Mouse (Mus musculus) embryo, embryonic 10.5 days (tissue): Measurements from ENCODE around the gene Sfmbt2.

Experiments used
- DNase-seq: peaks from one replicate; pipeline ENCODE4 v3.0.0-alpha.2; 2015; ENCODE audit warnings: low spot score

Sfmbt2 gene

DNA sequence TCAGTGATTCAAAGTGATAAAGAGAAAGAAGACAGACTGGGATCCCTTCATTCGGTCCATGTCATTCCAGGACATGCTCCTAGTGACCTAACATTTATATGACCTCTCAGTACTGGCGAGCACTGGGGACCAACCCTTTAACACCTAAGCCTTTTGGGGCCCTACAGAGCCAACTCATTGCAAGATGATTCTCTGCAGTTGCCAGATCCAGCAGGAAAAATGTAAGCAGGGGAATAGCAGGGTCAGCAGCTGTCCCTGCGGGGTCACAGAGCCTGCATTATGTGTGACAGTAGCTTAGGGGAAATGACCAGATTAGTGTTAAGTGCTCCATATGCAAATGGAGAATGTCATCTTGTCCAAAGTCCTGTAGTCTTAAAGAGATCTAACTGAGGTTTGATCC lies 195.2 kb downstream of the Sfmbt2 start:
- DNase-seq: no peak

DNA sequence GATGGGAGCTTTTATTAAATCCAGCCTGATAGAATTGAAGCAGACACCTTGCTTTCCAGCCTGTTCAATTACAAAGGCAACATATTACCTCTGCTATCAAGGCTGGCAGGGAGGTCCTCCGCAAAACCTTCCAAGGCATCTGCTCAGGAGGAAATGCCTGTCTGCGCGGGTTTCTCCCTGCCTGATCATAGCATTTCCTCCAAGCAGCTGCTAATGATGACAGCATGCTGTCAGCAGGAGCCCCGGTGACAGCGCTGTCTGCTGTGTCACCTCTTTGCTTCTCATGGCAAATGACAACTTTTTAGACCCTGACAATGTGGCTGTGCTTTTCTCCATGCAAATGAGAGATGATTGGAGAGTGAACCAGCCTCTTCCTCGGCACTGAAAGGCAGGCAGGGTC lies 199.1 kb downstream of the Sfmbt2 start:
- DNase-seq: peak; percentile 12

DNA sequence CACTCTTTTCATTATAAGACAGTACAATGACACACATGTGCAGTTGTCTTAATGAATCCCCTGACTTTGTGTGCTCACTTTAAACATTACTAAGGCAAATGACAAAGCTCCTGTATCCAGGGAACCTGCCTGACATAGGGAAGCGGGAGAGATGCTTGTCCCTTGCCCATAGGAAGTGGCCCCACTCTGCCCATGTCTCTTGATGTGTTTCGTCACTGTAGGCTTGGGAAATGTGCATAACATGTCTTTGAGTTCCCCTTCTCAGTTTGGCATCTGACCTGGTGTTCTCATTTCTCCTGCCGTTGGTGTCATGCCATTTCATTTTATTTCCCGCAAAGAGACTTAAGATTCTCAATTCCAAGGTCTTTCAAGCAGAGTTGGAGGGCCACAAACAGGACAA lies 202.0 kb downstream of the Sfmbt2 start:
- no peak for DNase-seq

DNA sequence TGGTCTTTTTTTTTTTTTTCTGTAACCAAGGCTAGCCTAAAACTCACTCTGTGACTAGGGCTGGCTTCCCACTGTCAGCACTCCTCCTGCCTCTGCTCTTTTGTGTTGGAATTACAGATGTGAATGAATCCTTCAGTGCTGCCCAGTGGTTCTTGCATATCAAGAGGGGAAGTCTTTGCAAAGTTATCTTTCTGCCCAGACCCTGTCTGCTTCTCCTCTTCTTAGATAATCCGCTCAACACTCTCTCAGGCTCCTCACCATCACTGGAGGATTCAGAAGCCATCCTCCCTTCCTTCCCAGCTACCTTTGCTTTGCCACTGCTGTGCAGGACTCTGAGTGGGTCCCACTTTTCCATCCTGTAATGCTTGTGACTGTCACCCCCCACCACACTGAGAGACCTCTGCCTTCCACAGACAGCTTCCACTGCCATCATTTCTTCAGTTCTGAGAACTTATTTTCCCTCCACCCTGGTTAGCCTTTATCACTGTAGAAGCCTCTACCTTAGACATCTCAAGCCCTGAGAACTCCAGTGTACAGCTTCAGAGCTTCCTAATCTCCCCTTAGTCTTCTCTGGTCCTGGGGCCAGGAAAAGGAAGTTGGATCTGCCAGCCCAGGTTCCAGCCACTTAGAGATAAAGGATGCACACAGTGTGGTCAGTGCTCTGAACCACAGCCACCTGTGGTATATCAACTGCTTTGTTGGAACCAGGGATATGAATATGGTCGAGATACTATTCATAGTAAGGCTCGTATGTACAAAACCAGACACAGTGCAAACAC lies 205.8 kb downstream of the Sfmbt2 start:
- DNase-seq: no peak

DNA sequence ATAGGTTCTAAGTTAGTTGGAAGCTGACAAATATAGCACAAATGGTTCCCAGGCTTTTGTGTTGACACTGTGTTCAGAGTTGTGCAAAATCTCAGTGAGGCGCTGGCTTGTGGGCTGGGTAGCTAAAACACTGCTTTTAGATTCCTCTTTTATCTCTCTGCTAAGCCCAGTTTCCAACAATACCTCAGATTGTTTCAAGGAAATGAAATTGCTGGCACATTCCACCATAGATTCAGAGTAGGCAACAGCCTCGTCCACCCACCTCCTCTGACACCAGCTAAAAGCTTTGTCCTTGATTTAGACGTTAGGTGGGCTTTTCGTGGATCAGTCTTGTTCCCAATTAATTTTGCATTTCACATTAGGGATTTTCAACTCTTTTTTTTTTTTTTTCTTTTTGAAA lies 212.4 kb downstream of the Sfmbt2 start:
- no peak for DNase-seq

DNA sequence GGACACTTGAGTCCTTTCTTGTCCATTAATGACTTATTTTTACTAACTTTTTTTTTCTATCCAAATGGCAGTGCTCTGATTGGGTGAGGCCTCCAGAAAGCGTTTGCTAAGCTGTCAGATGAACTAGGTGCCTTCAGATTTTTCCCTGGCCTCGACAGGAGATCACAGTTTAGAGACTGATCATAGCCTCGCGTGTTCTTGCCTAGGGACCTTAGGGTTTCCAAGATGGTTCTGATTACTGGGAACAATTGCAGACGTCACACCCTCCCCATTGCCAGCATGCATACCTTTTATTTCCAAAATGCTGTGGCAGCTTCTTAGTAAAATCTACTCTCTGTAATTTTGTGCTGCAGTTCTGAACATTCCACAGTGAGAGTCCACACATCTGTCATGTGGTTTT lies 212.8 kb downstream of the Sfmbt2 start:
- DNase-seq: no peak

DNA sequence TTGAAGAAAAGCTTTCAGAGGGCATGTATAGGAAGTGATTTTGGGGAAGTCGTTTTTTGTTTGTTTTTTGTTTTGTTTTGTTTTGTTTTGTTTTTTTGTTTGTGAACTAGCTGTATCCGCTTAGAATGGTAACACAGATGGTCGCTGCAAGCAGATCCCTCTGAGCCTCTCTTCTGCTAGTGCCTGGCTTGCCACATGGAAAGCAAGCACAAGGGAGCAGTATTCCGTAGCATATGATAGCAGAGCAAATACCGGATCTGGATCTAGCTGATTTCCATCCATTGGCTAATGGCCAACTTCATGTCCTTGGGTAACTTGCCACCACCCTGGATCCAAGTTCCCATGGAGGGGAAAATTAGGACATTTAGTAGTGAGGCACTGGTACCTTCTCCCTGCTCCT lies 221.0 kb downstream of the Sfmbt2 start:
- no peak for DNase-seq

DNA sequence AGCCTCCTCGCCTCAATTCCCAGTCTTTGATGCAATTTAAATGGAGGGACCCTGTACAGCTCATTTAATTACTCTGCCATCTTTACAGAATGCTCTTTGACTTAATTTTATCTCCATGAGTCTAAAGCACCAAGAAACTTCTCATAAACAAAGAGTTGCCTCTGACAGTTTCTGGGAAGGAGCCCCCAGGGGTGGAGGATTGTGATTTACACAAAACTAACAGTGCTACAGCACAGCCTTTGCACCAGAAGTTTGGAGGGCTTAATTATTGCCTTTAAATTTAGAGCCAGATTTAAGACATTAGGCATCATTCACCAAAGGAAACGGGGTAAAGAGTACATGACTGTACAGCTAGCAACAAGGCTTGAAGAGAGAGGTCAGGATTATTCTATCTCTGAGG lies 245.2 kb downstream of the Sfmbt2 start:
- no peak for DNase-seq
